Mouse (Mus musculus) embryo, embryonic 10 days (tissue): ENCODE data around the gene Pip.

Source experiments
- DNase-seq: peaks from one replicate; pipeline ENCODE4 v3.0.0-alpha.2; 2015; ENCODE audit warnings: low spot score

Pip gene

DNA sequence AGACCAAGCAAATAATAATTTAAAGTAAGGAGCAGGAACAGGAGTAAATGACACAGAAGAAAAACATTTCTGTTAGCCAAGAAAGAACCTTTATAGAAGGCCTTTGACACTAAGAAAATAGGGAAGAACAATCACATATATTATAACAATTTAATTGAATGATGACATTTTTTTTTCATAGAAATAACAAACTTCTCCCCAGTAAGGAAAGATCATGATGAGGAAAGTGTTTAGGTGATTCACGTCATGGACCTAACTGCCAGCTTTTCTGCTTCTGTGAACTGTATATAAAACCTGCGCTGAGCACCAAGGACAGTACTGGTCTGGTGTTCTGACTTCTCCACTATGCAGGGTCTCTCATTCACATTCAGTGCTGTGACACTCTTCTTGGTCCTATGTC lies at the start of gene Pip:
TSS of gene Pip (plus strand) at position 301 of the 400 bp plus-strand sequence.
- no peak for DNase-seq

DNA sequence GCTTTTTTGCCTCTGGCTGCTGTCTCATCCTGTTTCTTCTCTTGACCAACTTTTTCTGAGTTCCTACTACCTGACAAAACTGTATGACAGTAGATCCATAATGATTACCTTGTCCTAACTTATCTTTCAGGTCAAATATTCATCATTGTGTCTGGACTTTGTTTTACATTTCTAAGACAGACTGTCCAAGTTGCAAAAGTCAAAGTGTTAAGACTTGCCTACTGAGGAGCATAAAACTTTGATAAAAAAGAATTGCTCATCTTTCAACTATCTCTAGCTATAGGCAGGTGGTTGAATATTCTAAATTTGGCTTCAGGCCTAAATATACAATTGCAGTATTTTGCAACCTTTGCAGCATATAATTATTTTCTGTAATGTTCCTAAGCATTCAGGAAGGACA lies 23.2 kb upstream of the Pip start:
- DNase-seq: no peak

DNA sequence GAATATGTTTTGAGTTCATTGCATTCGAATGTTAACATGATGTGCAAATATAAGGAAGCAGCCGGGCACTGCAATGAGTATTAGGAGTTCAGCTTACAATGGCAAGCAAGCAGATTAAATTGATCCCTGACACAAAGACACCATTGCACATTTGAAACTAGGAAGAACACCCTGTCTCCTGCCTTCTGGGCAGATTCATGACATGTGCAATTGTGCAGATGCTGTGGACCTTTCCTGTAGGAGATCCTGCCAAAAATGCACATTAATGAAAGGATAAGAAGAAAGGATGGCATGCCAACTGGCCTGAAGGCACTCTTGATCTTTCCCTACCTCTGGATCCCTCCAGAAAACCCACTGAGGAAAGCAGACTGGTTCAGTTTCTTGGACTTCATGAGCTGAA lies 17.8 kb upstream of the Pip start:
- DNase-seq: no peak

DNA sequence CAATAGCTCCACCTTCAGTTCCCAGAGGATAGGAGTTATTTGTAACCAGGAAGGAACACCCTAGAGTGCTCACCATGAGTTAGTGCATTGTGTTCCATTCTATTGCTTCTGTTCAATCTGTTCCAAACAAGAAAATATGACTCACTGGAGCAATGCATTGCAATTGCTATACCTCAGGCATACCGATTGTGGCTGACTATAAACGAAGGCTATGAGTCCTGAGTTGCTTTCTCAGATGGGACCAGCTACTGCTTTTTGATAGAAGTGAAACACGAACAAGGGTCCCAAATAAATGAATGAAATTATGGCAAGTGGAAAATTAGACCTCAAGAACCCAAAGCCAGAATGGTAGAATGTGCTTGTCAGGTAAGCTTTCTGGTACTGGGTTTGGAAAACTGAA lies 5.4 kb downstream of the Pip start, which contains the start of gene Sval2:
TSS of gene Sval2 (plus strand) at position 301 of the 400 bp plus-strand sequence.
- DNase-seq: no peak

DNA sequence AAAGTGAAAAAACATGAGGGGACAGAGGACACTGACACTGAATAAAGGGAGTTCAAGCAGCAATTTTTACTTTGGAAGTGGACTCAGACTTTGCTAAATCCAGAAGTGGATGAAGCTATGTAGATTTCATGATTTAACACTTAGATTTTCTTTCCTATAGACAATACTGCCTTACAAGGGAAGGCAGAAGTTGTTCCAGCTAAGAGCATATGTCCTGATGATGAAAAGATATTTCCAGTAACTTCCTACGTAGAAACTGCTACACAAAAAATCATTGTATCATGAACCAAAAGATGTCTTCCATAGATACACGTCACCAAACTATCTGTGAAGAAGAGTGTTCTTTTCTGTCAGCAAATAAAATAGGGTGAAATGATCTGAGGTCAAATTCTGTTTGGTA lies 16.7 kb downstream of the Pip start:
- DNase-seq: no peak
